Mouse (Mus musculus) stomach, postnatal 0 days (tissue): Measurements from ENCODE around the gene Gm15517.
"Not testable (repeated sequence)": the region's sequence is repeated elsewhere in the genome, so short reads cannot be mapped to it uniquely, and the experiment has no call there.

ENCODE experiments used
- CTCF ChIP-seq: IDR thresholded peaks from 2 replicates; pipeline ENCODE4 v1.5.1; 2016; ENCODE audit warnings: antibody characterized with exemption, low read depth, mild to moderate bottlenecking, moderate library complexity
- EP300 ChIP-seq: optimal IDR thresholded peaks from 2 replicates; pipeline ENCODE3; 2016; ENCODE audit warnings: antibody characterized with exemption

GRCm38 (mm10) chr7:44221601-44222000 is 39.6 kb upstream of the Gm15517 start:
- not testable (repeated sequence) for TF ChIP-seq EP300, CTCF
